In genomic region chr17:12721118-12721886, GRCm38 (mm10) we compare ENCODE assay signal across 20 mouse cellular contexts. TPM values are rescaled to one million over a fixed set of nuclear protein-coding genes. Genes with fewer than 3 reads are reported as not detected.
DNase-seq lines count a peak whose midpoint lies in the region; ATAC-seq and TF ChIP-seq lines count a peak whose summit lies in the region.
"Had no signal": no experiment of that assay in that cellular context is flagged by ENCODE, and none has a peak within 500 bp of the region (broad histone marks: within the 10 kb centered on the region; RNA-seq: fewer than 3 reads in every experiment).

No protein-coding gene starts in this region.

- DNase-seq in cerebellum, adult 2 months: peak; percentile 44 to 67
- DNase-seq in cerebellum, adult 8-10 months: no peak
- DNase-seq in heart, adult 9 months (ENCODE audit: low spot score in 2 of 2): no peak
- no peak for DNase-seq in limb, embryonic 14.5 days (ENCODE audit: low spot score)
- no peak for DNase-seq in limb, embryonic 10.5 days (ENCODE audit: low spot score)
- no peak for DNase-seq in left cerebral cortex, postnatal 14 days (ENCODE audit: low spot score in 2 of 2)
- DNase-seq: adrenal gland, postnatal 10 days; gastrocnemius, postnatal 36 days; kidney, adult 2 months; right cerebral cortex, adult 18-20 months; thymus, postnatal 14 days had no signal

- no peak overlapping the region for H3K4me3 ChIP-seq in cerebellum, adult 2 months (replicated peaks; ENCODE audit: insufficient read depth, low read depth, low read length)
- H3K4me3 ChIP-seq in heart, embryonic 12.5 days: no peak overlapping the region
- no peak overlapping the region for H3K4me3 ChIP-seq in limb, embryonic 14.5 days (replicated peaks; ENCODE audit: low read length)
- no peak overlapping the region for H3K4me3 ChIP-seq in limb, embryonic 10.5 days
- H3K4me3 ChIP-seq in heart, embryonic 16.5 days (ENCODE audit: low read length): no peak overlapping the region
- H3K4me3 ChIP-seq: embryonic facial prominence, embryonic 13.5 days; hindbrain, embryonic 15.5 days; midbrain, embryonic 13.5 days had no signal

- no peak for ATAC-seq in heart, embryonic 12.5 days (ENCODE audit: insufficient number of reproducible peaks, low FRiP score)
- no peak for ATAC-seq in limb, embryonic 14.5 days (ENCODE audit: low FRiP score, low read depth)
- ATAC-seq in heart, embryonic 16.5 days (replicated peaks; ENCODE audit: extremely low read depth, insufficient read depth, low FRiP score): no peak
- ATAC-seq: midbrain, embryonic 13.5 days had no signal

- H3K9ac ChIP-seq in heart, embryonic 12.5 days: no peak overlapping the region
- no peak overlapping the region for H3K9ac ChIP-seq in limb, embryonic 14.5 days (ENCODE audit: low read depth, low read length, severe bottlenecking)
- no peak overlapping the region for H3K9ac ChIP-seq in heart, embryonic 16.5 days (ENCODE audit: low read length)
- H3K9ac ChIP-seq: embryonic facial prominence, embryonic 13.5 days; hindbrain, embryonic 15.5 days; midbrain, embryonic 13.5 days had no signal

- peak overlapping the region; percentile 15; the same call in 1 of the 2 replicates for H3K27ac ChIP-seq in cerebellum, adult 2 months (ENCODE audit: insufficient read depth, low read length)
- peak overlapping the region; percentile 52; the same call in 1 of the 2 replicates for H3K27ac ChIP-seq in heart, embryonic 12.5 days (ENCODE audit: poor library complexity, severe bottlenecking)
- H3K27ac ChIP-seq in limb, embryonic 14.5 days (replicated peaks; ENCODE audit: low read depth, low read length): peak overlapping the region; percentile 67; the same call in 1 of the 2 replicates
- no peak overlapping the region for H3K27ac ChIP-seq in limb, embryonic 10.5 days
- H3K27ac ChIP-seq in heart, embryonic 16.5 days (ENCODE audit: low read length): peak overlapping the region; percentile 73
- H3K27ac ChIP-seq: hindbrain, embryonic 15.5 days; midbrain, embryonic 13.5 days had no signal

- no peaks in the 10 kb centered on the region for H3K9me3 ChIP-seq in heart, embryonic 12.5 days (replicated peaks)
- no peaks in the 10 kb centered on the region for H3K9me3 ChIP-seq in limb, embryonic 14.5 days (ENCODE audit: control insufficient read depth, low read length)
- H3K9me3 ChIP-seq in limb, embryonic 10.5 days (replicated peaks): no peaks in the 10 kb centered on the region
- H3K9me3 ChIP-seq in heart, embryonic 16.5 days (replicated peaks; ENCODE audit: control insufficient read depth, low read length): no peaks in the 10 kb centered on the region
- H3K9me3 ChIP-seq: embryonic facial prominence, embryonic 13.5 days; hindbrain, embryonic 15.5 days; midbrain, embryonic 13.5 days had no signal

- peaks cover 85% of the 10 kb centered on the region for H3K36me3 ChIP-seq in heart, embryonic 12.5 days
- peaks cover 64% of the 10 kb centered on the region for H3K36me3 ChIP-seq in limb, embryonic 14.5 days (ENCODE audit: control insufficient read depth, insufficient read depth, low read length)
- H3K36me3 ChIP-seq in limb, embryonic 10.5 days: peaks cover 87% of the 10 kb centered on the region
- H3K36me3 ChIP-seq in heart, embryonic 16.5 days (ENCODE audit: control insufficient read depth, insufficient read depth): peaks cover 36% of the 10 kb centered on the region

- H3K27me3 ChIP-seq in cerebellum, adult 2 months (ENCODE audit: control insufficient read depth, insufficient read depth, low read length): no peaks in the 10 kb centered on the region
- no peaks in the 10 kb centered on the region for H3K27me3 ChIP-seq in heart, embryonic 12.5 days (replicated peaks)
- no peaks in the 10 kb centered on the region for H3K27me3 ChIP-seq in limb, embryonic 14.5 days (ENCODE audit: control insufficient read depth, insufficient read depth, low read length)
- no peaks in the 10 kb centered on the region for H3K27me3 ChIP-seq in limb, embryonic 10.5 days (ENCODE audit: low read depth, poor library complexity, severe bottlenecking)
- H3K27me3 ChIP-seq in heart, embryonic 16.5 days (ENCODE audit: control insufficient read depth, insufficient read depth, low read length): no peaks in the 10 kb centered on the region
- H3K27me3 ChIP-seq: CH12.LX; embryonic facial prominence, embryonic 13.5 days; hindbrain, embryonic 15.5 days; midbrain, embryonic 13.5 days had no signal

- 42% methylated on average over 5 of the region's 5 CpGs for WGBS in cerebellum, adult 2 months
- 64% methylated on average over 5 of the region's 5 CpGs for WGBS in heart, embryonic 12.5 days
- 78% methylated on average over 5 of the region's 5 CpGs for WGBS in limb, embryonic 14.5 days
- 88% methylated on average over 5 of the region's 5 CpGs for WGBS in limb, embryonic 10.5 days
- WGBS in heart, embryonic 16.5 days: 63% methylated on average over 5 of the region's 5 CpGs

- intact Hi-C loops in left cerebral cortex, postnatal 14 days (cut with DNase I): no loop called here

- no peak for TF ChIP-seq CTCF in cerebellum, adult 2 months (IDR thresholded peaks at IDR 0.05; ENCODE audit: borderline replicate concordance, insufficient read depth, low read depth, low read length)

- no peak overlapping the region for H3K4me2 ChIP-seq in heart, embryonic 12.5 days
- no peak overlapping the region for H3K4me2 ChIP-seq in limb, embryonic 14.5 days (replicated peaks; ENCODE audit: low read depth, low read length, severe bottlenecking)
- H3K4me2 ChIP-seq in heart, embryonic 16.5 days (ENCODE audit: low read depth, low read length): no peak overlapping the region
- H3K4me2 ChIP-seq: embryonic facial prominence, embryonic 13.5 days; hindbrain, embryonic 15.5 days; midbrain, embryonic 13.5 days had no signal

- H3K4me1 ChIP-seq in cerebellum, adult 2 months (ENCODE audit: control insufficient read depth, insufficient read depth, low read length): peaks cover 78% of the 10 kb centered on the region
- H3K4me1 ChIP-seq in heart, embryonic 12.5 days (replicated peaks): peaks cover 83% of the 10 kb centered on the region
- peaks cover 56% of the 10 kb centered on the region for H3K4me1 ChIP-seq in limb, embryonic 14.5 days (ENCODE audit: control insufficient read depth, insufficient read depth, low read length)
- peaks cover 45% of the 10 kb centered on the region for H3K4me1 ChIP-seq in limb, embryonic 10.5 days
- peaks cover 68% of the 10 kb centered on the region for H3K4me1 ChIP-seq in heart, embryonic 16.5 days (ENCODE audit: control insufficient read depth, insufficient read depth, low read length)

- TF ChIP-seq POLR2A in cerebellum, adult 2 months (IDR thresholded peaks at IDR 0.05; ENCODE audit: borderline replicate concordance, insufficient read depth, low read length): no peak
- TF ChIP-seq POLR2A in limb, embryonic 14.5 days (IDR thresholded peaks at IDR 0.05; ENCODE audit: borderline replicate concordance, extremely low read depth, insufficient read depth, insufficient read length): no peak

RNA-seq across cellular contexts. Expression of gene Slc22a1, which starts 45.7 kb away (rescaled TPM):
- polyA plus RNA-seq in cerebellum, adult 2 months (2012; rRNA removed): 0.19 and 0.46 TPM in 2 replicates
- polyA plus RNA-seq in heart, embryonic 12.5 days (2016; fragmentation: Nextera tagmentation; extraction: Ambion mirVana): 4.0 and 4.7 TPM in 2 replicates
- polyA plus RNA-seq in limb, embryonic 14.5 days (2012; rRNA removed): 0.14 and 0.18 TPM in 2 replicates
- not detected in 2 replicates for polyA plus RNA-seq in limb, embryonic 14.5 days (2014; fragmentation: Nextera tagmentation; extraction: Ambion mirVana)
- not detected in 2 replicates for polyA plus RNA-seq in limb, embryonic 10.5 days (2016; fragmentation: Nextera tagmentation; extraction: Ambion mirVana)
- 37.6 and 39.9 TPM in 2 replicates for polyA plus RNA-seq in heart, embryonic 16.5 days (2015; fragmentation: Nextera tagmentation; extraction: Ambion mirVana)
- total RNA-seq in left cerebral cortex, postnatal 14 days (2021): 1 to 10 TPM; 2.1 to 3.7 TPM
- total RNA-seq: common myeloid progenitor, adult 5-6 weeks; gastrocnemius, postnatal 36 days; layer of hippocampus, adult 8-10 months had no signal
- polyA plus RNA-seq: forebrain, embryonic 11.5 days; hindbrain, embryonic 15.5 days; midbrain, embryonic 13.5 days had no signal

RNA-seq across cellular contexts. Expression of gene Igf2r, which starts 48.2 kb away (rescaled TPM):
- 18.1 and 19.7 TPM in 2 replicates for polyA plus RNA-seq in cerebellum, adult 2 months (2012; rRNA removed)
- polyA plus RNA-seq in heart, embryonic 12.5 days (2016; fragmentation: Nextera tagmentation; extraction: Ambion mirVana): 293 and 312 TPM in 2 replicates
- 97.3 and 99.6 TPM in 2 replicates for polyA plus RNA-seq in limb, embryonic 14.5 days (2012; rRNA removed)
- 60.6 and 62.4 TPM in 2 replicates for polyA plus RNA-seq in limb, embryonic 14.5 days (2014; fragmentation: Nextera tagmentation; extraction: Ambion mirVana)
- 30.3 and 35.6 TPM in 2 replicates for polyA plus RNA-seq in limb, embryonic 10.5 days (2016; fragmentation: Nextera tagmentation; extraction: Ambion mirVana)
- 98.0 and 133 TPM in 2 replicates for polyA plus RNA-seq in heart, embryonic 16.5 days (2015; fragmentation: Nextera tagmentation; extraction: Ambion mirVana)
- 10 to 100 TPM; 25.8 to 25.9 TPM for total RNA-seq in left cerebral cortex, postnatal 14 days (2021)

Comparison
In these comparisons a context has a peak if more than half of its experiments do, and no peak if none do; other contexts are left out.
1. DNase-seq: peak in cerebellum, adult 2 months (2 of 2); none in cerebellum, adult 8-10 months (single experiment), heart, adult 9 months (0 of 2), limb, embryonic 14.5 days (single experiment), limb, embryonic 10.5 days (single experiment) and left cerebral cortex, postnatal 14 days (0 of 2).